Mouse (Mus musculus): ENCODE data around the gene Csnk2a1. TPM values are rescaled to one million over a fixed set of nuclear protein-coding genes. Genes with fewer than 3 reads are reported as not detected.

Gene Csnk2a1
- polyA plus RNA-seq, 1 experiment: 95.3 TPM

GRCm38 (mm10) chr2:152324842-152325241 is 98.2 kb downstream of the Csnk2a1 start:
- no peaks in the 10 kb centered on the region for H3K4me1 ChIP-seq (ENCODE audit: control insufficient read depth, insufficient read depth, insufficient read length, low read length)
- H3K27ac ChIP-seq (replicated peaks; ENCODE audit: low read depth, low read length): no peak overlapping the region
- H3K4me3 ChIP-seq (ENCODE audit: insufficient read depth, low read depth, low read length): no peak overlapping the region

GRCm38 (mm10) chr2:152326157-152326556 is 99.5 kb downstream of the Csnk2a1 start:
- Histone ChIP-seq H3K4me1 (ENCODE audit: control insufficient read depth, insufficient read depth, insufficient read length, low read length) (peaks cover 5% of the 10 kb centered on the region), H3K4me3 (ENCODE audit: insufficient read depth, low read depth, low read length) (no peak overlapping the region), H3K27ac (replicated peaks; ENCODE audit: low read depth, low read length) (no peak overlapping the region)

GRCm38 (mm10) chr2:152326654-152327053 is 100.0 kb downstream of the Csnk2a1 start:
- H3K4me3 ChIP-seq (ENCODE audit: insufficient read depth, low read depth, low read length): no peak overlapping the region
- H3K27ac ChIP-seq (replicated peaks; ENCODE audit: low read depth, low read length): no peak overlapping the region
- H3K4me1 ChIP-seq (ENCODE audit: control insufficient read depth, insufficient read depth, insufficient read length, low read length): peaks cover 8% of the 10 kb centered on the region

GRCm38 (mm10) chr2:152327980-152328379 is 101.3 kb downstream of the Csnk2a1 start:
- Histone ChIP-seq H3K4me1 (ENCODE audit: control insufficient read depth, insufficient read depth, insufficient read length, low read length) (peaks cover 8% of the 10 kb centered on the region), H3K27ac (replicated peaks; ENCODE audit: low read depth, low read length) (0 out of 2 replicates have a peak overlapping the region, but pooled peaks have one; percentile 46), H3K4me3 (ENCODE audit: insufficient read depth, low read depth, low read length) (no peak overlapping the region)

GRCm38 (mm10) chr2:152330858-152331423 is 104.3 kb downstream of the Csnk2a1 start:
- H3K4me1 ChIP-seq (ENCODE audit: control insufficient read depth, insufficient read depth, insufficient read length, low read length): peaks cover 12% of the 10 kb centered on the region
- no peak overlapping the region for H3K27ac ChIP-seq (replicated peaks; ENCODE audit: low read depth, low read length)
- peak overlapping the region; percentile 84; the same call in 1 of the 2 replicates for H3K4me3 ChIP-seq (ENCODE audit: insufficient read depth, low read depth, low read length)

Other genes with a start within 250 kb of the Csnk2a1 start
- 1.7 and 2.6 TPM in 2 replicates for gene Fam110a, start 246.6 kb upstream of the Csnk2a1 start, polyA plus RNA-seq (2012; ENCODE audit: insufficient read depth, insufficient read length, missing spikeins)
- gene Slc52a3, start 230.3 kb upstream of the Csnk2a1 start, polyA plus RNA-seq (2012; ENCODE audit: insufficient read depth, insufficient read length, missing spikeins): 0.42 TPM in 1 of 2 replicates, not detected in the other
- gene Scrt2, start 145.3 kb upstream of the Csnk2a1 start, polyA plus RNA-seq (2012; ENCODE audit: insufficient read depth, insufficient read length, missing spikeins): not detected in 2 replicates
- gene Srxn1, start 121.3 kb upstream of the Csnk2a1 start, polyA plus RNA-seq (2012; ENCODE audit: insufficient read depth, insufficient read length, missing spikeins): 36.2 and 39.3 TPM in 2 replicates
- 12.1 and 20.7 TPM in 2 replicates for gene Tcf15, start 83.3 kb upstream of the Csnk2a1 start, polyA plus RNA-seq (2012; ENCODE audit: insufficient read depth, insufficient read length, missing spikeins)
- gene Tbc1d20, start 67.0 kb downstream of the Csnk2a1 start, polyA plus RNA-seq (2012; ENCODE audit: insufficient read depth, insufficient read length, missing spikeins): 68.9 and 101 TPM in 2 replicates
- 38.1 and 47.7 TPM in 2 replicates for gene Rbck1, start 105.8 kb downstream of the Csnk2a1 start, polyA plus RNA-seq (2012; ENCODE audit: insufficient read depth, insufficient read length, missing spikeins)
- gene Trib3, start 117.2 kb downstream of the Csnk2a1 start, polyA plus RNA-seq (2012; ENCODE audit: insufficient read depth, insufficient read length, missing spikeins): 4.8 and 5.2 TPM in 2 replicates
- gene Nrsn2, start 149.8 kb downstream of the Csnk2a1 start, polyA plus RNA-seq (2012; ENCODE audit: insufficient read depth, insufficient read length, missing spikeins): not detected in 2 replicates
- 0.46 and 0.99 TPM in 2 replicates for gene Sox12, start 171.2 kb downstream of the Csnk2a1 start, polyA plus RNA-seq (2012; ENCODE audit: insufficient read depth, insufficient read length, missing spikeins)
- gene Zcchc3, start 188.2 kb downstream of the Csnk2a1 start, polyA plus RNA-seq (2012; ENCODE audit: insufficient read depth, insufficient read length, missing spikeins): 1.2 and 1.4 TPM in 2 replicates
- 0.71 and 0.79 TPM in 2 replicates for gene 6820408C15Rik, start 188.7 kb downstream of the Csnk2a1 start, polyA plus RNA-seq (2012; ENCODE audit: insufficient read depth, insufficient read length, missing spikeins)
- not detected in 2 replicates for gene Defb23, start 237.8 kb downstream of the Csnk2a1 start, polyA plus RNA-seq (2012; ENCODE audit: insufficient read depth, insufficient read length, missing spikeins)